Mouse (Mus musculus) stomach, embryonic 14.5 days (tissue): ENCODE measurements around the gene Nipbl. TPM values are rescaled to one million over a fixed set of nuclear protein-coding genes. Genes with fewer than 3 reads are reported as not detected.

ENCODE experiments used
- ATAC-seq: fragments of 200-750 bp; cut with Nextera tagmentation; 2 replicates; pipeline ENCODE4 v1.8.0; 2017; ENCODE audit warnings: low read depth, moderate TSS enrichment; ENCODE audit not compliant: insufficient number of reproducible peaks, insufficient read depth, low FRiP score
- H3K27ac ChIP-seq: fragments of 300-500 bp; sonication (generic); 2 replicates; pipeline ENCODE4 v1.5.1; 2014; ENCODE audit warnings: mild to moderate bottlenecking, low read length, moderate library complexity, mixed read lengths
- H3K27me3 ChIP-seq: fragments of 300-500 bp; sonication (generic); 2 replicates; pipeline ENCODE4 v1.6.1; 2014; ENCODE audit warnings: low read length, control low read depth, mixed read lengths; ENCODE audit not compliant: control insufficient read depth, insufficient read depth
- H3K36me3 ChIP-seq: fragments of 300-500 bp; sonication (generic); 2 replicates; pipeline ENCODE4 v1.6.1; 2014; ENCODE audit warnings: mild to moderate bottlenecking, control low read depth, low read length, moderate library complexity, mixed read lengths; ENCODE audit not compliant: control insufficient read depth, insufficient read depth
- H3K4me1 ChIP-seq: fragments of 300-500 bp; sonication (generic); 2 replicates; pipeline ENCODE4 v1.6.1; 2014; ENCODE audit warnings: low read length, control low read depth, mixed read lengths; ENCODE audit not compliant: control insufficient read depth, insufficient read depth
- H3K4me2 ChIP-seq: fragments of 300-500 bp; sonication (generic); replicated peaks from 2 replicates; pipeline ENCODE4 v1.6.1; 2014; ENCODE audit warnings: low read depth, low read length, control low read depth
- H3K4me3 ChIP-seq: fragments of 300-500 bp; sonication (generic); 2 replicates; pipeline ENCODE4 v1.5.1; 2014; ENCODE audit warnings: low read depth, low read length, control low read depth
- H3K9ac ChIP-seq: fragments of 300-500 bp; sonication (generic); replicated peaks from 2 replicates; pipeline ENCODE4 v1.6.1; 2014; ENCODE audit warnings: low read depth, mild to moderate bottlenecking, control low read depth, low read length, moderate library complexity, mixed read lengths
- H3K9me3 ChIP-seq: fragments of 300-500 bp; sonication (generic); 2 replicates; pipeline ENCODE4 v1.6.1; 2016; ENCODE audit warnings: low read depth, low read length, control low read depth; ENCODE audit not compliant: control insufficient read depth
- WGBS: fragments of 180-500 bp; shearing (Covaris S2); extraction: QIAGEN DNeasy Blood & Tissue Kit; methylation state at CpG from one replicate; pipeline ENCODE4 v1.1.7; 2014; 5-methylcytosine and 5-hydroxymethylcytosine counted together
- polyA plus RNA-seq: library from polyadenylated mRNA; unstranded; fragments of >200 nt; fragmentation: Nextera tagmentation; extraction: Ambion mirVana; gene quantifications from 2 replicates; pipeline ENCODE4 v1.2.1, GENCODE M21; 2014

Gene Nipbl
- polyA plus RNA-seq, 1 experiment from 2014 or later, result 26.1 TPM

DNA sequence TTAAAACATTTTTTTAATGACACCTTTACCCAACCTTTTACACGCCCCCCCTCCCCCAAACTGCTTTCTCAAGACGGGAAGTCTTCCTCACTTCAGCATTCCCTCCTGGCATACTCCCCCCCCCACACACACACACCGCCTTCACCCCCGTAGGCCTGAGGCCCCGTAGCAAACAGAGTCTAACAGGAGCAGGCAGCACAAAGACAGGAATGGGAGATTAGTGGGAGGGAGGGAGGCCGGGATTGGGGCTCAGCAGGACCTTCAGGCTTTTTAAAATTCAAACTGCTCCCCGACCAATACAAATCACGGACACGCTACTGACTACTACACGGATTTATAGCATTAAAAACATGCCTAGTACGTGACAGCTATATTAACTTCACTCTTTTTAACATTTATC lies 2.1 kb downstream of the Nipbl start:
- no peaks in the 10 kb centered on the region for H3K4me1 ChIP-seq
- ATAC-seq, result no peak
- no peaks in the 10 kb centered on the region for H3K27me3 ChIP-seq
- no peaks in the 10 kb centered on the region for H3K36me3 ChIP-seq
- WGBS, result 2% methylated on average over 11 of the region's 11 CpGs
- peak overlapping the region; percentile 92 for H3K4me2 ChIP-seq
- peak overlapping the region; percentile 58 for H3K27ac ChIP-seq
- H3K9me3 ChIP-seq, result no peaks in the 10 kb centered on the region
- H3K4me3 ChIP-seq, result peak overlapping the region; percentile 95
- H3K9ac ChIP-seq, result peak overlapping the region; percentile 97; the same call in 1 of the 2 replicates

DNA sequence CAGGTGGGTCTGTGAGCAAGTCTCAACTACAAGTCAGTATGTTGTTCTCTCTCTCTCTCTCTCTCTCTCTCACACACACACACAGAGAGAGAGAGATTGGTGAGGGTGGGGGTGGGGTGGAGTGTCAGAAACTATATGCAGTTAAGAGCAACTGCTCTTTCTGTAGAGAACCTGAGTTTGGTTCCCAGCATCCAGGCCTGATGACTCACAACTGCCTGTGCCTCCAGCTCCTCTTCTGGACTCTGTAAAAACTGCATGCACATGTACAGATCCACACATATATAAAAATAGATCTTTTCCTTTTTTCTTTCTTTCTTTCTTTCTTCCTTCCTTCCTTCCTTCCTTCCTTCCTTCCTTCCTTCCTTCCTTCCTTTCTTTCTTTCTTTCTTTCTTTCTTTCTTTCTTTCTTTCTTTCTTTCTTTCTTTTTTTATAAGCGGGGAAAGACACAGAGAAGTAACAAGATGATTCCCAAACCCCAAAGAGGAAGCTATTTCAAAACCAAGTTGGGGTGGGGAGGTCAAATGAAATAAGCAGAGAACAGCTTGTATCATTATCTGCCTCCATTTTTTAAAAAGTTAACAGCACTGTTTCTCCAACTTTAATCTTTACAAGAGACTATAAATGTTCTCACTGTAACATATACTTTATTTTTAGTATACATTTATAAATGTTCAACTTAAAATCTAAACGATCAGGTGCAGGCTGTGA lies 10.9 kb downstream of the Nipbl start:
- WGBS, result 77% methylated on average over 2 of the region's 2 CpGs

DNA sequence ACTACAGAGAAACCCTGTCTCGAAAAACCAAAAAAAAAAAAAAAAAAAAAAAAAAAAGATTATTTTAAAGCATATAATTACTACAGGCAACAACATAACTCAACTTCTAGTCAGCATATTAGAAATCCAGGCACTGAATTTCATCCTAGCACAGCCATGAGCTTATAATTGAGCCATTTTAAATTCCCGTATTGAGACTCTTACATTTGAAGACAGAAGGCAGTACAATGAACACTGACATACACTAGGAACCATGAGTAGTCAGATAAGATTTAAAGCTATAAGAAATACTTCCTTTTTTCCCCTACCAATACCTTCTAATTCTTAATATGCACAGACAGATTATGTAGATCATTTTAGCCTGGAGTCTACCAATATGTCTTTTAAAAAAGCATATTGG lies 11.7 kb downstream of the Nipbl start:
- WGBS, result 90% methylated on average over 2 of the region's 2 CpGs
- Histone ChIP-seq H3K27me3 (no peaks in the 10 kb centered on the region), H3K36me3 (no peaks in the 10 kb centered on the region), H3K4me2 (no peak overlapping the region), H3K9me3 (no peaks in the 10 kb centered on the region), H3K9ac (no peak overlapping the region), H3K4me1 (no peaks in the 10 kb centered on the region), H3K27ac (no peak overlapping the region), H3K4me3 (no peak overlapping the region)
- no peak for ATAC-seq

More for the DNA sequence above, 10.9 kb downstream of the Nipbl start:
- Histone ChIP-seq H3K27me3 (no peaks in the 10 kb centered on the region), H3K9ac (no peak overlapping the region), H3K4me2 (no peak overlapping the region), H3K27ac (no peak overlapping the region), H3K4me3 (no peak overlapping the region), H3K9me3 (no peaks in the 10 kb centered on the region), H3K36me3 (no peaks in the 10 kb centered on the region), H3K4me1 (no peaks in the 10 kb centered on the region)
- no peak for ATAC-seq

DNA sequence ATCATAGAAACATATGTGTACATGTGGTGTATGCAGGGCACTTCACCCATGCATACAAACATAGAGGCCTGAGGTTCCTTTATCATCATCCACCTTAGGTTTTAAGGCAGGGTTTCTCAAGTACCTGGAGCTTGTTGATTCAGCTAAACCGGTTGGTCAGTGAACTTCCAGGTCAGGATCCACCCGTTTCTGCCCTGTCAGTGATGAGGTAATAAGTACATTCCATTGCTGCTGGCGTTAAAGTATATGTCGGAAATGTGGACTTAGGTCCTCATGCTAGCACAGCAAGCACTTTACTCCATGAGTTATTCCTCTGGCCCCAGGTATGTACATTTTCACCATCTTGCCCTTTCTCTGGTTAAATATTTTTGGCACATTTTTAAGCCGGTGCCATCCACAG lies 14.8 kb downstream of the Nipbl start:
- H3K27ac ChIP-seq, result no peak overlapping the region
- ATAC-seq, result no peak
- H3K4me3 ChIP-seq, result no peak overlapping the region
- 72% methylated on average over 5 of the region's 5 CpGs for WGBS
- H3K9ac ChIP-seq, result no peak overlapping the region
- no peak overlapping the region for H3K4me2 ChIP-seq
- H3K4me1 ChIP-seq, result no peaks in the 10 kb centered on the region
- H3K36me3 ChIP-seq, result no peaks in the 10 kb centered on the region
- no peaks in the 10 kb centered on the region for H3K9me3 ChIP-seq
- H3K27me3 ChIP-seq, result no peaks in the 10 kb centered on the region

DNA sequence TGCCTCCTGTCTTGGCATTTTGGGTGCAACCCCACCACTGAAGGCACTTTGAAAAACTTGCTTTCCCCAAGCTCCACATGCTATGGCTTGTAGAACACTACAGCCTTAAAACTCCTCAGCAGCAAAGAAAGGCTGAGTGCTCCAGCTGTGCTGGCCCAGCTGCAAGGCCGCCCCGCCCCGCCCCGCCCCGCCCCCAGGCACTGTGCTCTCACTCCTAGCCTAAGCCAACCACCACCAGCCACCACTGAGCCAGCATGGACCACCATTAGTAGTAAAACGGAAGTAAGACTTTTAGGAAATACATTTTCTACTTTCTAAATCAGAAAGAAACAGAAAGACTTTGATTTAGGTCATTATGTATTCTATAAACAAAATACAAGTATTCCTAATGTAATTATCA lies 23.4 kb downstream of the Nipbl start:
- no peak overlapping the region for H3K9ac ChIP-seq
- no peak overlapping the region for H3K4me3 ChIP-seq
- no peak overlapping the region for H3K4me2 ChIP-seq
- ATAC-seq, result no peak
- H3K4me1 ChIP-seq, result peaks cover 4% of the 10 kb centered on the region; the same call in 1 of the 2 replicates
- no peak overlapping the region for H3K27ac ChIP-seq
- H3K27me3 ChIP-seq, result no peaks in the 10 kb centered on the region
- 26% methylated on average over 6 of the region's 6 CpGs for WGBS
- H3K9me3 ChIP-seq, result no peaks in the 10 kb centered on the region
- no peaks in the 10 kb centered on the region for H3K36me3 ChIP-seq

DNA sequence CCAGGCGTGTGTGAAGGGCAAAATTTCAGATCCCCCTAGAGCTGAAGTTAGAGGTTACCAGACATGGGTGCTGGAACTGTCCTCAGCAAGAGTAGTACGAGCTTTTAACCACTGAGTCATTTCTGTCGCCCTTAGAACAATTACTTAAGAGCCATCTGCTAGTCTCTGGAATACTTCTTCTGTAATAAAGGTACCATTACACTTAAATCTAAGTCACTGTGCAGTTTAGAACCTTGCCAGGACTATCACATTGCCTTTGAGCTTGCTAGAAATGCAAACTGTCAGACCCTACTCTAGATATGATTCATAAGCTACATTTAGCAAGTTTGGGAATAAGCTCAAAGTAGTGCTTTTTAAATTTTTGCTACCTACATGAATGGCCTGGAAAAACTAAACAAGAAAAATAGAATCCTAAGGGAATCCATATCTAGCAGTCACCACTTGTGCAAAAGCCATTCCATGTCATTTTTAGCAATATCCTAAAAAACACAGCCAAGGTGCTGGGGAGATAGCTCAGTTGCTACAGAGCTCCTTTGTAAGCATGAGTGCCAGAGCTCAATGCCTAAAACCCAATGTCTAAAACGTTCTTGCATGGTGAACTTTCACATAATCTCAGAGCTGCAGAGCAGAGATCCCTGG lies 27.6 kb downstream of the Nipbl start:
- ATAC-seq, result no peak
- H3K27ac ChIP-seq, result no peak overlapping the region
- H3K4me1 ChIP-seq, result peaks cover 4% of the 10 kb centered on the region; the same call in 1 of the 2 replicates
- H3K4me2 ChIP-seq, result no peak overlapping the region
- no peaks in the 10 kb centered on the region for H3K36me3 ChIP-seq
- H3K4me3 ChIP-seq, result no peak overlapping the region
- H3K9me3 ChIP-seq, result no peaks in the 10 kb centered on the region
- no peak overlapping the region for H3K9ac ChIP-seq
- 71% methylated on average over 4 of the region's 4 CpGs for WGBS
- H3K27me3 ChIP-seq, result no peaks in the 10 kb centered on the region

DNA sequence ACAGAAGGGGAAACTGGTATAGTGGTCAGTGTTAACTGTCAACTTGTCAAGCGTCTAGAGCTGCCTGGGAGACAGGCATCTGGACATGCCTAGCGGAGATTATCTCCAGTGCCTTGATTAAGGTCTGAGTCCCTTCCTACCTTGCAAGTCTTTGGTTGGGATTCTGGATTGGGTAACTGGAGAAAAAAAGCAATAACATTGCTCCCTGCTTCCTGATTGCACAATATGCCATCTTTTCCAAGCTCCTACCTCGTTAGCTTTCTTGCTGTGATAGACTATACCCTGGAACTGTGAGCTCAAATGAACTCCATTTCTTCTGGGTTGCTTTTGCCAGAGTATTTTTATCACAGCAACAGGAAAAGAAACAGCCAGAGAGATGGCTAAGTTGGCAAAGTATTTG lies 30.9 kb downstream of the Nipbl start:
- WGBS, result 80% methylated on average over 3 of the region's 3 CpGs
- no peak overlapping the region for H3K4me3 ChIP-seq
- H3K4me1 ChIP-seq, result no peaks in the 10 kb centered on the region
- no peak overlapping the region for H3K4me2 ChIP-seq
- H3K9ac ChIP-seq, result no peak overlapping the region
- H3K36me3 ChIP-seq, result no peaks in the 10 kb centered on the region
- no peaks in the 10 kb centered on the region for H3K9me3 ChIP-seq
- H3K27me3 ChIP-seq, result no peaks in the 10 kb centered on the region
- no peak overlapping the region for H3K27ac ChIP-seq
- no peak for ATAC-seq

DNA sequence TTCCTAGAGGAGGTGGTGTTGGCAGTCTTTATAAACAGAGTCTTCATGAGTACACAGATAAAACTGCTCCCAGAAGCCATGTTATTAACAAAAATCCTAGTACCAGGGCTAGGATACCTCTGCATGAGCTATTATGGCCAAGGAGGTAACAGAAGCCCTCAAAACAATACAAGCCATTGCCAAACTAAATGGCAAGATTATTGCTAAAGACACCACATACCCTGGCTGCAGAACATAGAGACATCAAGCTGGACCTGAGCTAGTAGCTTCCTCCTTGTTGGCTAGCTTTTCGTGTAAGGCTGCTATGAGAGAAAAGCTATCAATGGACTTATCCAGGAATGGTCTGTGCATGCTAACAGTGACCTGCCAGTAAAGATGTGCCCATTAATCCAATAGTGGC lies 32.4 kb downstream of the Nipbl start:
- H3K9ac ChIP-seq, result no peak overlapping the region
- H3K4me2 ChIP-seq, result no peak overlapping the region
- no peaks in the 10 kb centered on the region for H3K27me3 ChIP-seq
- no peaks in the 10 kb centered on the region for H3K4me1 ChIP-seq
- no peaks in the 10 kb centered on the region for H3K36me3 ChIP-seq
- no peak overlapping the region for H3K4me3 ChIP-seq
- no peak for ATAC-seq
- WGBS, result 86% methylated on average over 1 of the region's 1 CpGs
- H3K27ac ChIP-seq, result no peak overlapping the region
- no peaks in the 10 kb centered on the region for H3K9me3 ChIP-seq
